In genomic region chr11:117798160-117798541, GRCm38 (mm10) we compare ENCODE assay signal across 11 mouse cellular contexts. TPM values are rescaled to one million over a fixed set of nuclear protein-coding genes. Genes with fewer than 3 reads are reported as not detected.
DNase-seq lines count a peak whose midpoint lies in the region; ATAC-seq and TF ChIP-seq lines count a peak whose summit lies in the region.
"Had no signal": no experiment of that assay in that cellular context is flagged by ENCODE, and none has a peak within 500 bp of the region (broad histone marks: within the 10 kb centered on the region; RNA-seq: fewer than 3 reads in every experiment).

No protein-coding gene starts in this region.

- ATAC-seq in lung, embryonic 14.5 days (ENCODE audit: insufficient read depth): no peak; the same call in 1 of the 2 replicates
- ATAC-seq in midbrain, embryonic 11.5 days (ENCODE audit: low FRiP score): no peak
- ATAC-seq: hindbrain, postnatal 0 days had no signal

- no peaks in the 10 kb centered on the region for H3K9me3 ChIP-seq in lung, embryonic 14.5 days (ENCODE audit: low read depth, low read length)
- no peaks in the 10 kb centered on the region for H3K9me3 ChIP-seq in midbrain, embryonic 11.5 days (ENCODE audit: control insufficient read depth, low read length)

- no peaks in the 10 kb centered on the region for H3K4me1 ChIP-seq in lung, embryonic 14.5 days (ENCODE audit: insufficient read depth)
- H3K4me1 ChIP-seq in bone marrow, adult 2 months (ENCODE audit: control insufficient read depth, insufficient read depth, low read length): peaks cover 9% of the 10 kb centered on the region
- no peaks in the 10 kb centered on the region for H3K4me1 ChIP-seq in midbrain, embryonic 11.5 days (ENCODE audit: control insufficient read depth, insufficient read depth, low read length)

- TF ChIP-seq CTCF in lung, embryonic 14.5 days (IDR thresholded peaks at IDR 0.05; ENCODE audit: low read depth): no peak
- no peak for TF ChIP-seq CTCF in bone marrow, adult 2 months (IDR thresholded peaks at IDR 0.05; ENCODE audit: control insufficient read depth, insufficient read depth, low read length)

- peak overlapping the region; percentile 5; the same call in 1 of the 2 replicates for H3K4me3 ChIP-seq in lung, embryonic 14.5 days (ENCODE audit: low read depth, low read length)
- peak overlapping the region; percentile 79 for H3K4me3 ChIP-seq in bone marrow, adult 2 months (replicated peaks; ENCODE audit: control insufficient read depth, low read depth, low read length)
- H3K4me3 ChIP-seq in midbrain, embryonic 11.5 days (ENCODE audit: low read depth, low read length): no peak overlapping the region

- DNase-seq in lung, embryonic 14.5 days: no peak
- DNase-seq in lung, postnatal 10 days: no peak
- DNase-seq in liver: peak; percentile 72
- DNase-seq in spleen, postnatal 36 days (ENCODE audit: low spot score in 2 of 2): peak; percentile 65 to 67
- DNase-seq in left cerebral cortex, adult 18-20 months (ENCODE audit: low spot score in 2 of 2): no peak
- DNase-seq in ovary, adult 18-20 months (ENCODE audit: low spot score): no peak
- DNase-seq in midbrain, embryonic 11.5 days (ENCODE audit: low spot score, missing footprints): no peak
- DNase-seq: right cerebral cortex, adult 18-20 months had no signal

- H3K4me2 ChIP-seq in lung, embryonic 14.5 days: peak overlapping the region; percentile 10; the same call in 1 of the 2 replicates
- H3K4me2 ChIP-seq in midbrain, embryonic 11.5 days: no peak overlapping the region

- no peak overlapping the region for H3K27ac ChIP-seq in lung, embryonic 14.5 days (ENCODE audit: low read depth)
- H3K27ac ChIP-seq in bone marrow, adult 2 months (ENCODE audit: control insufficient read depth, insufficient read depth, low read depth, low read length, poor library complexity): peak overlapping the region; percentile 81
- no peak overlapping the region for H3K27ac ChIP-seq in midbrain, embryonic 11.5 days (ENCODE audit: low read depth, low read length)
- H3K27ac ChIP-seq: hindbrain, postnatal 0 days had no signal

- no peaks in the 10 kb centered on the region for H3K27me3 ChIP-seq in lung, embryonic 14.5 days (ENCODE audit: insufficient read depth, low read length)
- no peaks in the 10 kb centered on the region for H3K27me3 ChIP-seq in midbrain, embryonic 11.5 days (ENCODE audit: control insufficient read depth, insufficient read depth, low read length)

- no peaks in the 10 kb centered on the region for H3K36me3 ChIP-seq in lung, embryonic 14.5 days (ENCODE audit: insufficient read depth)
- H3K36me3 ChIP-seq in midbrain, embryonic 11.5 days (ENCODE audit: control insufficient read depth, insufficient read depth, low read length): no peaks in the 10 kb centered on the region

- no peak for TF ChIP-seq POLR2A in bone marrow, adult 2 months (IDR thresholded peaks at IDR 0.05; ENCODE audit: borderline replicate concordance, control insufficient read depth, low read depth, low read length)

- 22% methylated on average over 2 of the region's 2 CpGs for WGBS in lung, embryonic 14.5 days
- 11% methylated on average over 2 of the region's 2 CpGs for WGBS in bone marrow, adult 2 months
- WGBS in midbrain, embryonic 11.5 days: 48% methylated on average over 2 of the region's 2 CpGs

- no peak overlapping the region for H3K9ac ChIP-seq in lung, embryonic 14.5 days
- no peak overlapping the region for H3K9ac ChIP-seq in midbrain, embryonic 11.5 days (ENCODE audit: low read length)

RNA-seq across cellular contexts. Expression of gene 6030468B19Rik, which starts 0.7 kb away (rescaled TPM):
- polyA plus RNA-seq in lung, embryonic 14.5 days (2014; fragmentation: Nextera tagmentation; extraction: Ambion mirVana): 0.22 and 0.23 TPM in 2 replicates
- polyA plus RNA-seq in bone marrow, adult 2 months (2011; ENCODE audit: insufficient read depth, insufficient read length, low replicate concordance, missing spikeins): 13.5 and 16.7 TPM in 2 replicates
- not detected for total RNA-seq in left cerebral cortex, adult 18-20 months (2021)
- polyA plus RNA-seq in midbrain, embryonic 11.5 days (2014; fragmentation: Nextera tagmentation; extraction: Ambion mirVana): 0.65 and 1.3 TPM in 2 replicates
- total RNA-seq: hindbrain, postnatal 0 days had no signal
- polyA plus RNA-seq: hindbrain, postnatal 0 days had no signal

RNA-seq across cellular contexts. Expression of gene Gm20708, which starts 11.3 kb away (rescaled TPM):
- 0.23 and 0.30 TPM in 2 replicates for polyA plus RNA-seq in lung, embryonic 14.5 days (2014; fragmentation: Nextera tagmentation; extraction: Ambion mirVana)
- 9.5 and 12.3 TPM in 2 replicates for polyA plus RNA-seq in bone marrow, adult 2 months (2011; ENCODE audit: insufficient read depth, insufficient read length, low replicate concordance, missing spikeins)
- 1 to 10 TPM in 1 of 2 experiments, under 1 TPM in 1; 0.86 to 2.6 TPM for total RNA-seq in left cerebral cortex, adult 18-20 months (2021)
- polyA plus RNA-seq in midbrain, embryonic 11.5 days (2014; fragmentation: Nextera tagmentation; extraction: Ambion mirVana): 0.15 and 0.20 TPM in 2 replicates
- total RNA-seq: hindbrain, postnatal 0 days had no signal
- polyA plus RNA-seq: embryonic facial prominence, embryonic 11.5 days had no signal

RNA-seq across cellular contexts. Expression of gene Syngr2, which starts 11.3 kb away (rescaled TPM):
- 65.9 and 71.6 TPM in 2 replicates for polyA plus RNA-seq in lung, embryonic 14.5 days (2014; fragmentation: Nextera tagmentation; extraction: Ambion mirVana)
- polyA plus RNA-seq in bone marrow, adult 2 months (2011; ENCODE audit: insufficient read depth, insufficient read length, low replicate concordance, missing spikeins): 56.0 and 120 TPM in 2 replicates
- total RNA-seq in left cerebral cortex, adult 18-20 months (2021): 10 to 100 TPM in 1 of 2 experiments, 1 to 10 TPM in 1; 9.3 to 15.8 TPM
- polyA plus RNA-seq in midbrain, embryonic 11.5 days (2014; fragmentation: Nextera tagmentation; extraction: Ambion mirVana): 29.9 and 36.4 TPM in 2 replicates

RNA-seq across cellular contexts. Expression of gene Tmc6, which starts 16.2 kb away (rescaled TPM):
- 18.2 and 18.6 TPM in 2 replicates for polyA plus RNA-seq in lung, embryonic 14.5 days (2014; fragmentation: Nextera tagmentation; extraction: Ambion mirVana)
- polyA plus RNA-seq in bone marrow, adult 2 months (2011; ENCODE audit: insufficient read depth, insufficient read length, low replicate concordance, missing spikeins): 129 and 194 TPM in 2 replicates
- total RNA-seq in left cerebral cortex, adult 18-20 months (2021): 1 to 10 TPM; 7.0 to 7.3 TPM
- 4.5 and 4.7 TPM in 2 replicates for polyA plus RNA-seq in midbrain, embryonic 11.5 days (2014; fragmentation: Nextera tagmentation; extraction: Ambion mirVana)

RNA-seq across cellular contexts. Expression of gene Tmc8, which starts 16.3 kb away (rescaled TPM):
- polyA plus RNA-seq in lung, embryonic 14.5 days (2014; fragmentation: Nextera tagmentation; extraction: Ambion mirVana): 1.6 and 2.9 TPM in 2 replicates
- polyA plus RNA-seq in bone marrow, adult 2 months (2011; ENCODE audit: insufficient read depth, insufficient read length, low replicate concordance, missing spikeins): 32.6 and 51.1 TPM in 2 replicates
- total RNA-seq in left cerebral cortex, adult 18-20 months (2021): 1 to 10 TPM in 1 of 2 experiments, under 1 TPM in 1; 0.40 to 1.1 TPM
- 1.0 and 1.2 TPM in 2 replicates for polyA plus RNA-seq in midbrain, embryonic 11.5 days (2014; fragmentation: Nextera tagmentation; extraction: Ambion mirVana)

Comparison
In these comparisons a context has a peak if more than half of its experiments do, and no peak if none do; other contexts are left out.
1. DNase-seq: peak in liver (single experiment) and spleen, postnatal 36 days (2 of 2); none in lung, embryonic 14.5 days (single experiment), lung, postnatal 10 days (single experiment), left cerebral cortex, adult 18-20 months (0 of 2), ovary, adult 18-20 months (single experiment) and midbrain, embryonic 11.5 days (single experiment).